Mouse (Mus musculus) heart, adult 2 months (tissue): ENCODE measurements around the gene Camkk2.

Source experiments
- CTCF ChIP-seq: fragments of 200-600 bp; IDR thresholded peaks from 2 replicates; pipeline ENCODE4 v1.8.1; 2022; ENCODE audit warnings: antibody characterized with exemption, mild to moderate bottlenecking, moderate library complexity
- EP300 ChIP-seq: fragments of 200-500 bp; IDR thresholded peaks from 2 replicates; pipeline ENCODE4 v1.6.1; 2011; ENCODE audit warnings: low read depth, low read length, control low read depth; ENCODE audit not compliant: insufficient read depth
- POLR2A ChIP-seq: fragments of 200-500 bp; IDR thresholded peaks from 2 replicates; pipeline ENCODE4 v1.6.1; 2011; ENCODE audit warnings: mild to moderate bottlenecking, low read depth, low read length, control low read depth; ENCODE audit not compliant: insufficient read depth

DNA sequence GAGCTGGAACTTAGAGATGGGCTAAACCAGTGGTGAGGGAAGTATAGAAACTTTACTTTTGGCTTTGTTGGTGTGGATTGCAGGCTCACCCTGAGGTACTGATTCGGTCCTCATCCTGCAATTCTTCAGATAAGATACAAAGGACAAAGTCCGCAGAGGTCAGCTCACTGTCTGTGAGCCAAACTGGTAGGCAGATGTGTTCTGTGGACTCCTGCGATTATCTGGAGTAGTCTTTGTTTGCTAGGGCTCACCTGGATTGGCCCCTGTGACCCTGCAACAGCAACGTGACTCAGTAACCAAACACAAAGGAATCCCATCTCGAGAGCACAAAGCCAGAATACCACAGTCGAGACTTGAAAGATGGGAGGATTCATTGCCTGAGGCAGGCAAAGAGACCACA lies 88.7 kb downstream of the Camkk2 start:
- TF ChIP-seq CTCF (no peak), EP300 (no peak), POLR2A (no peak)
